Mouse (Mus musculus) left cerebral cortex, postnatal 25 days (tissue): Measurements from ENCODE around the gene Mthfd1. TPM values are rescaled to one million over a fixed set of nuclear protein-coding genes. Genes with fewer than 3 reads are reported as not detected.
A peak's percentile ranks its signal among the peaks of the same experiment; 100 is the strongest.
"Not testable (repeated sequence)": the region's sequence is repeated elsewhere in the genome, so short reads cannot be mapped to it uniquely, and the experiment has no call there.

ENCODE experiments used
- DNase-seq, 2 experiments: peaks; one replicate each; pipeline ENCODE4 v3.0.0; 2022; ENCODE audit warnings: low spot score in 2 of 2, mixed read lengths in 1 of 2
- intact Hi-C: fragments of 180-260 bp; cut with DNase I; formaldehyde crosslinking; loops from one replicate; pipeline ENCODE4 v1.15.1; 2025
- total RNA-seq, 2 experiments: library from RNA; stranded (reverse); gene quantifications; 2 replicates each; pipeline ENCODE4 v1.2.3; 2021

Mthfd1 gene
- 10 to 100 TPM; 34.4 to 36.1 TPM for total RNA-seq

DNA sequence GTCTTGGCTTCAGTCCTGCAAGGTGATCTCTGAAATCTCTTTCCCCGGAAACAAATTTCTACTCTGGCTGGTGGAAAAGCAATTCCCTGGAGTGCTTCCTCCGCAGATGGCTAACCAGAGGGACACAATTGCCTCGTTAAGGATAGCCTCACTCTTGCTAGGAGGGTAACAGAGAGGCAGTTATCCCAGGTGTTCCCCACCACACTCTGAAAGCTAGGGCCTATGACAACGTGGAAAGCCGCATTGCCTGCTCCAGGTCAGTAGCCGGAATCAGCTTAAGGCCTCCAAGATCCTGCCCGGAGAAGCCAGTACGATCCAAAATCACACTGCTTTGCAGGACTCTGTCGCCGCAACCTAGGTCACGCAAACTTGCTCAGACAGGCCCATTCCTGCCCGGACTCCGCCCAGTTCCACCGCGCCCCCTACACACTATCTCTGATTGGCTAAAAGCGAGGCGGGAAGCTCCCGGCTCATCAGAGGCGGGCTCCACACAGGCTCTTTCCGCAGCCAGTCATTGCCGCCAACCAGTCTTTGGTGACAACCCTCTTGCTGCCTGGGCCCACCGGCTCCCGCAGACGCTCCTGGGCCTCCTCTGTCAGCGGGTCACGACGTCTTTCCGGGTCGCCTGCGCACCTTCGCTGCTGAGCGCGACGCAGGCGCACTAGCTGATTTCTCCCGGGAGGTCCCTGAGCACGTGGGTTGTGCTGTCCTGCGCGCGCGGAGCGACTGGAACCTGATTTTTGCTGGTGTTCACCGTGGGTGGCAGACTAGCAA is at the start of gene Mthfd1:
Mthfd1 (plus strand) TSS at position 574 of the 774 bp plus-strand sequence.
- intact Hi-C loops, result no loop called here
- peak; percentile 95 to 99 for DNase-seq

- intact Hi-C loops, result no loop called here
- DNase-seq, result no peak
These were observed 45.6 kb upstream of the Mthfd1 start for GRCm38 (mm10) chr12:76209429-76209974.

GRCm38 (mm10) chr12:76215121-76215520 is 40.0 kb upstream of the Mthfd1 start:
- intact Hi-C loops, result no loop called here

DNA sequence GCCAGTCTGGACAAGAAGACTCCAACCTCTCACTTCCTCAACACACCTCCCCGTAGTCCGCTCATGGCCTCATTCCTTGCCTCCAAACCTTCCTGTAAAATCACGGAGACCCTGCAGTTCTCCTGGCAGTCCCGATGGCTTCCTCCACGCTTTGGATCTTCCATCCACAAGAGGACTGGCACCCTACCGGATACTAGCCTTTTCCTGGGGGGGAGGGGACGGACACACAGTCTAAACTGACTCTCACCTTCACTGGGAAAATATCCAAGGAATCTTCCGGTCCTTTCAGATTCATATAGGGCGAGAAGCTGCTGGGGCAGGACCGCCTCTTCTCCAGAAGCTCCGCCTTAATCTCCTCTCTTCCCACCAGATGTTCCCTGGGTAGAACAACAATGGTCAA is 38.4 kb upstream of the Mthfd1 start:
- DNase-seq, result no peak
- intact Hi-C loops, result no loop called here

More at GRCm38 (mm10) chr12:76215121-76215520, 40.0 kb upstream of the Mthfd1 start:
- no peak for DNase-seq

DNA sequence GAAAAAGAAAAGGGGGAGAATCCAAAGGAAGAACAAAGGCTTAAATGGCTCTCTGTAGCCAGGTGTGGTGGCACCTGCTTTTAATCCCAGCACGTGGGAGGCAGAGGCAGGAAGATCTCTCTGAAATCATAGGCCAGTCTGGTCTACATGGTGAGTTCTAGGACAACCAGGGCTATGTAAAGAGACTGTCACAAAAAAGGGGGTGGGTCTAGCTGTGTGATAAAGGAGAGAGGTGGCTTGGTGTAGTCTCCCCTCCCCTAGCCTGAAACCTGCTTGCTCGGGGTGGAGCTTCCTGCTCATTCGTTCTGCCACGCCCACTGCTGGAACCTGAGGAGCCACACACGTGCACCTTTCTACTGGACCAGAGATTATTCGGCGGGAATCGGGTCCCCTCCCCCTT is 33.0 kb upstream of the Mthfd1 start:
- intact Hi-C loops, DNase-seq: not testable (repeated sequence)

GRCm38 (mm10) chr12:76230644-76231043 is 24.5 kb upstream of the Mthfd1 start:
- intact Hi-C loops, result no loop called here
- DNase-seq, result no peak

GRCm38 (mm10) chr12:76235253-76235652 is 19.8 kb upstream of the Mthfd1 start:
- DNase-seq, result no peak
- intact Hi-C loops, result no loop called here

DNA sequence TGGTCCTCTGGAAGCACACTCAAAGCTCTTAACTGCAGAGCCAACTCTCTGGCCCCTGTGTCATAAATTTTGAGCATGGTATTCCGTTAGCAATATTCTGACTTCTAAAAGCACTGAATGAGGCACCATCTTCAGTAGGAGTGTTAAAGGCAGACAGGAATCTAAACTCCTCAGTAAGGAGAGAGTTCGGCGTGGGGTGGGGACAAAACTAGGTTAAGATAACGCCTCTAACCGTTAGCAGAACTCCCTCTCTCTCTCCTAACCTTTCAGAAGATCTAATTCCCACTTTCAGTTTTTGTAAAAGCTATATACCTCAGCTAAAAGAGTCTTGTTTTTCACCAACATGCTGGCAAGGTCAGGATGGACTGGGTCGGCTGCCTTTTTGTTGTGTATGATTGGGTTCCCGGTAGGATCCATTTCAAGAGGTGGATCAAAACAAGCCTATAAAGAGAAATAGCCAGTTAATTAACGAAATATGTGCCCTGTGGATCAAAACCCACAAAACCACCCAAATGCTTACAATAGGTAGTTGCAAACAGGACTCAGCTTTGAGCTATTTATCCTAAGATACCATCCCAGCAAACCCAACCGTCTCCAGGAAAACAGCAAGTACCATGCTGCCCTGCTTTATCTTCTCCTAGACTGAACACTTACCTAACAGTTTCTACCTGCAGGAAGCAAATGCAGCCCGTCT is 15.8 kb upstream of the Mthfd1 start:
- no peak for DNase-seq
- intact Hi-C loops, result no loop called here

DNA sequence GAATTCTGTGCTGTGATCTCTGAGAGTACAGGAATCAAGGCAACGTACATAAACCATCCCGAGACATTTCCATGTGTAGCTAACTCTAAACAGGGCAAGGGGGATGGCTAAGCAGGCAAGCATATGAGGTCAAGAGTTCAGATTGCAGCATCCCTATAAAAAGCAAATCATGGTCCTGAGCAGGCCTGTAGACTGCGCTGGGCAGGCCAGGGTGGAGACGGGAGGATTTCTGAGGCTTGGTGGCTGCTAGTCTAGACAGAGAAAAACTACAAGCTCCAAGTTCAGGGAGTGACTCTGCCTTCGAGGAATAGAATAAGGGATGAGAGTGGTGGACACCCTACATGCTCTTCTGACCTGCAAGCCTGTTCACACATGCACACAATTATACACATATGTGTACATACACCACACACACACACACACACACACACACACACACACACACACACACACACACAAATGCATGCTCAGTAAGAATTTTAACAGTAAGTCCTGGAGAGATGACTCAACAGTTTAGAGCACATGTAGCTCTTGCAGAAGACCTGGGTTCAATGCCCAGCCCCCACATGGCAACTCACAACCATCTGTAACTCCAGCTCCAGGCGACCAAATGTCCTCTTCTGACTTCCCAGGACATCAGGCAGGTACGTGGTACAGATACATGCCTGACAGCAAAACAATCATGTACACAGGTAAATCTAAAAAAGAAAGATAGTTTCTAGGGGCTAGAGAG is 15.1 kb upstream of the Mthfd1 start:
- intact Hi-C loops, result no loop called here
- DNase-seq, result no peak

GRCm38 (mm10) chr12:76240670-76241069 is 14.4 kb upstream of the Mthfd1 start:
- no peak for DNase-seq
- intact Hi-C loops, result no loop called here

DNA sequence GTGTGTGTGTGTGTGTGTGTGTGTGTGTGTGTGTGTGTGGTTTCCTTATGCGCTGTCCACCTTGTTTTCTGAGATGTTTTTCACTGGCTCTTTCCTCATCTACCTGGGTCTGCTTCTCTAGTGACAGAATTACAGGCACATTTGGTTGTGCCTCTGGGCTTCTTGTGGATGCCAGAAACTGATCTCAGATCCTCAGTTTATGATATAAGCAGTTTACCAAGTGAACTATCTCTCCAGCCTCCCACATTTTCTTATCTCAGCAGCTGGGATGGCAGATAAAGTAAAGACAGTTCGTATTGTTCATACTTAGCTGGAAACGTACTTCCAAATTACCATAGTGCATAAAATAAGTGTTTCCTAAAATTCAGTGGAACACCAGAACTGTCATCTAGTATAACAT is 14.0 kb upstream of the Mthfd1 start:
- intact Hi-C loops, result no loop called here
- no peak for DNase-seq

DNA sequence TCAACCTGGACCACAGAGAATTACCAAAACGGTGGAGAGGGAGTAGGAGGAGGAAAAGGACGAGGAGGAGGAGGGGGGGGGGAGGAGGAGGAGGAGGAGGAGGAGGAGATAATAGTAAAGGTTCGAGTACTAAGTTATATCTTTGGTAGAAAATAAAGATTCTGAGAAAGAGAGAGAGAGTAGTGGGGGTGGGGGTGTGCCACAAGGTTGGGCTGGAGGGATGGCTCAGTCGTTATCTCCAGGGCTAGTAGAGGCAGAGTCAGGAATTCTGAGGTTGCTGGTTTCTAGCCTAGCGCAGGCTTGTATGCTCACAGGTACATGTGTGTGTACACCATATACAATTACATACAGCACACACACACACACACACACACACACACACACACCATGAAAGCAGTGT is 13.3 kb upstream of the Mthfd1 start:
- no peak for DNase-seq
- intact Hi-C loops, result no loop called here

GRCm38 (mm10) chr12:76244981-76245380 is 10.1 kb upstream of the Mthfd1 start:
- intact Hi-C loops, result no loop called here
- DNase-seq, result no peak

- intact Hi-C loops, result no loop called here
- no peak for DNase-seq
These were observed 8.5 kb upstream of the Mthfd1 start, which contains the start of gene Tex21 for GRCm38 (mm10) chr12:76246646-76247045. Gene Tex21 (minus strand): TSS chr12:76246746.

- no peak for DNase-seq
- intact Hi-C loops, result no loop called here
These were observed 2.0 kb upstream of the Mthfd1 start for GRCm38 (mm10) chr12:76253090-76253489.

DNA sequence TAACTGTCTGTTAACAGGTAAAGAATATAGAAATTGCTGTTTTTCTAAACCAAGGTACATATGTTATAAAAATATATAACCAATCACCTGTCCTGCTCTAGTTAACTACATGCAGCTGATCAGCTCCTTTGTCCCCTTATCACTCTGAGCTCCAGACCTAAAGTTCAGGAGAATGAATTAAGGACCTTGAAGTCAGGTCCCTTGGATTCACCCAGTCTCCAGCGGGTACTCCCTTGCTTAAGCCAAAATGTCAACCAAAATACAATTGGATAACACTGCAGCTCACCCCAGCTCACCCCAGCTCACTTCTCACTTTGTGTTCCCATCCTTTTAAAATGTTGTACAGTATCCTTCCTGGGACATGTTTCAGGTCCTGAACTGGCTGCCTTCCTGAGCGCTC is 1.5 kb upstream of the Mthfd1 start:
- intact Hi-C loops, result no loop called here

GRCm38 (mm10) chr12:76253991-76254390 is 1.1 kb upstream of the Mthfd1 start:
- intact Hi-C loops, result no loop called here

More for the DNA sequence above, 1.5 kb upstream of the Mthfd1 start:
- no peak for DNase-seq

DNA sequence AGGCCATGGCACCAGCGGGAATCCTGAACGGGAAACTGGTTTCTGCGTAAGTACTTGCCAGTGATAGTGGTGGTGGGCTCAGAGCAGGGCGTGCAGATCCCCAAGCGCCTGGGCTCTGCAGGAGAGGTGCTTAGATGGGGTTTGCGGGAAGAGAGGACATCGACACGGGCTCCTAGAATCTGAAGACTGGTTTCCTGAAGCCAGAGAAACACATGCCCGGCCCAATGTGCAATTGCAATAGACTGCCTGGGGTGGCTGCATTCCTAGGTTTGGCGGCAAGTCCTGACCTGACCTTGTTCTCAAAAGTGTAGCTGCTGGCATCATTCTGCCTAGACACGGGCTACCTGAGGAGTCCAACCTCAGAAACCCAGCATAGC is 389 bp downstream of the Mthfd1 start:
- intact Hi-C loops, result no loop called here
- peak in 1 of 2 experiments; percentile 19 for DNase-seq

More at GRCm38 (mm10) chr12:76253991-76254390, 1.1 kb upstream of the Mthfd1 start:
- DNase-seq, result no peak

DNA sequence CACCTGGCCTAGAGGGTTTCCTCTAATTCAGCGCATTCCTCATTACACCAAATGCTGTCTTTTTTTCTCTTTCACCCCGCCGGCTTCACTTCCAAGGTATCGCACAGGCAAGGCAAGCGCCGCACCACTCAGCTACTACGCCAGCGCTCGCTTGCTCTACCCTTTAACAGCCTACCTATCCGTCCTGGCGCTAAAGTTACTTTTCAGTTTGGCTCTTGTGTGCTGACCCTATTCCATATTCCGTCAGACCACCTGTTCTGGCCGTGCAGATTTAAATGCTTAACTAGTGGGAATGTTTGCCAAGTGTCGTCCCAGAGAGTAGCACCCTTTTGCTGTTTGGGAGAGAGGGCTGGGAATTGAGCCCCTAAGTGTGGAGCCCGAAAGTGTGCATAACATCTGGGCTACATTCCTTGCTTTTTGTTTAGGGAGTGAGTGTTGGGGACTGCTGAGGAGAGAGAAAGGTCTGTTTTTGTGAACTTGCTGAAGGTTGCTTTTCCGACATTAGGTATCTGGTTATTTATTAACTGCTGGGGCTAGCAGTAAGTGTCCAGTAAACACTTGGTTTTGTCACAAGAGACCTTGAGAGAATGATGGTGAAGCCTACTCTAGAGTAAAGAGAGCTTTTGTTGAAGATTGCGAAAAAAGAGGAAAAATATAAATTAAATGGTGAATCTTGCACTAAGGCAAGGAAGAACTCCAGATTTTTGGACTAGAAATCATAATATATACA is 1.2 kb downstream of the Mthfd1 start:
- intact Hi-C loops, result no loop called here
- no peak for DNase-seq
